Mouse (Mus musculus): ENCODE data around the gene Lrwd1. TPM values are rescaled to one million over a fixed set of nuclear protein-coding genes. Genes with fewer than 3 reads are reported as not detected.
"Not testable (repeated sequence)": the region's sequence is repeated elsewhere in the genome, so short reads cannot be mapped to it uniquely, and the experiment has no call there.

Gene Lrwd1
- total and polyA plus RNA-seq, 2 experiments, result 5.3 to 14.9 TPM

DNA sequence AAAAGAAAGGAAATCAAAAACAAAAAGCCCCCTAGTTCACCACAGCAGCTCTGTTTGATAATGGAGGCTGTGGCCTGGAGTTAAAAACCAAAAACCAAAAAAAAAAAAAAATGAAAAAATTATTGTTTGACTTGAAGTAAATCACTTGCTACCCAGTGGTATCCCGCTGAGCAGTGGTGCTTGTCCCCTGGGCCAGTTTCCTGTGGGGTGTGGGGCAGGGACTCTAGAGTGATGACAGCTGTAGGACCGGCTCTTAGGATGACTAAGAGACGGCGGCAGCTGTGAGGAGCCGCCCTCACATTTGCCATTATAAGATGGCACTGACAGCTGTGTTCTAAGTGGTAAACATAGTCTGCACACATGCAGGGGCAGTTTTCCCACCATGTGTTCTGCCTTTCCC lies 19.5 kb upstream of the Lrwd1 start:
- 95% methylated on average over 5 of the region's 5 CpGs for WGBS
- Histone ChIP-seq H3K4me1 (ENCODE audit: control insufficient read depth, insufficient read depth, low read length) (no peaks in the 10 kb centered on the region), H3K9ac (ENCODE audit: low read depth, low read length) (no peak overlapping the region), H3K36me3 (ENCODE audit: control insufficient read depth, insufficient read depth, low read length) (no peaks in the 10 kb centered on the region), H3K79me2 (ENCODE audit: control insufficient read depth, insufficient read depth, low read length) (no peaks in the 10 kb centered on the region), H3K27ac (replicated peaks; ENCODE audit: insufficient read depth, low read depth, low read length) (no peak overlapping the region), H3K4me3 (ENCODE audit: insufficient read depth, low read depth, low read length) (no peak overlapping the region), H3K27me3 (ENCODE audit: control insufficient read depth, insufficient read depth, low read length) (no peaks in the 10 kb centered on the region)
- DNase-seq (ENCODE audit: extremely low read depth, low read depth, low spot score), result no peak
- TF ChIP-seq CTCF (IDR thresholded peaks at IDR 0.05; ENCODE audit: low read depth, low read length), result no peak
- no peak for TF ChIP-seq POLR2A (IDR thresholded peaks at IDR 0.05; ENCODE audit: extremely low read depth, insufficient read depth, low read length)

DNA sequence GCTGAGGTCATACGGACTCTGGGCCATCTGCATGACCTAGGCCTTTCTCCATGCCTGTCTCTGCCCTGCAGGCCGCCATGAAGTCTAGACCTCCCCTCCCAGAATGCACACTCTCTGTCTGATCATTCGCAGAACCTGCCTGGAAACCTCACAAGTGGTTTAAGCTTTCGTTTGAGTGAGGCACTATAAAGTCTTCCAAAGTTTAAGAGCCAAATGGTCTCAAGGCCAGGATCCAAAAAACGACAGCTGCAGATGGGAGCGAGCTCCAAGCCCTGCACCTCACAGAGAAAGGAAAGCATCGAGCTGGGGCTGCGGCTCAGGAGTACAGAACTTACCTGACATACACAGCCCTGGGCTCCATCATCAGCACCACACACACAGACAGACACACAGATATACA lies 16.5 kb upstream of the Lrwd1 start:
- Histone ChIP-seq H3K9ac (ENCODE audit: low read depth, low read length) (no peak overlapping the region), H3K4me3 (ENCODE audit: insufficient read depth, low read depth, low read length) (no peak overlapping the region), H3K27ac (replicated peaks; ENCODE audit: insufficient read depth, low read depth, low read length) (no peak overlapping the region), H3K79me2 (ENCODE audit: control insufficient read depth, insufficient read depth, low read length) (no peaks in the 10 kb centered on the region), H3K4me1 (ENCODE audit: control insufficient read depth, insufficient read depth, low read length) (no peaks in the 10 kb centered on the region), H3K27me3 (ENCODE audit: control insufficient read depth, insufficient read depth, low read length) (no peaks in the 10 kb centered on the region), H3K36me3 (ENCODE audit: control insufficient read depth, insufficient read depth, low read length) (no peaks in the 10 kb centered on the region)
- TF ChIP-seq CTCF (IDR thresholded peaks at IDR 0.05; ENCODE audit: low read depth, low read length) (no peak), POLR2A (IDR thresholded peaks at IDR 0.05; ENCODE audit: extremely low read depth, insufficient read depth, low read length) (no peak)
- 84% methylated on average over 8 of the region's 8 CpGs for WGBS
- no peak for DNase-seq (ENCODE audit: extremely low read depth, low read depth, low spot score)

DNA sequence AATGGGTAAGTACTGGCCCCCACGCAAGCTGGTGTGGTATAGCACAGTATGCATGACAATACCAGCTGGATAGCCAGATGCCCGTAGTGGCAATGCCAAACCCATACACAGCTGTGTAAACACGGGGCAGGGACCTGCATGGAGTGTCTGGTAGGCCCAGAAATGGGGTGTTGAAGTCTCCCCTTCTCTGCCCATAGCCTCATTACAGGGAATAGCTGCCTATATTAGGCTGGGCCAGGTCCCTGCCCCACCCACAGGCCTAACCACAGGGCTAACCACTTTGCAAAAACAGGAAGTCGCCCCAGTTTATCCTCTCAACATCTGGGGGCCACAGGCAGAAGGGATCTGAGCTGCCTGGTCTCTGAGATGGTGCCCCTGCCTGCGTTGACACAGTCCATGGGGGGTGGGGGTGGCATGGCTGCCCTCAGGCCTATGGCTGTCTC lies 13.3 kb upstream of the Lrwd1 start:
- not testable (repeated sequence) for H3K27ac ChIP-seq (replicated peaks; ENCODE audit: insufficient read depth, low read depth, low read length)

DNA sequence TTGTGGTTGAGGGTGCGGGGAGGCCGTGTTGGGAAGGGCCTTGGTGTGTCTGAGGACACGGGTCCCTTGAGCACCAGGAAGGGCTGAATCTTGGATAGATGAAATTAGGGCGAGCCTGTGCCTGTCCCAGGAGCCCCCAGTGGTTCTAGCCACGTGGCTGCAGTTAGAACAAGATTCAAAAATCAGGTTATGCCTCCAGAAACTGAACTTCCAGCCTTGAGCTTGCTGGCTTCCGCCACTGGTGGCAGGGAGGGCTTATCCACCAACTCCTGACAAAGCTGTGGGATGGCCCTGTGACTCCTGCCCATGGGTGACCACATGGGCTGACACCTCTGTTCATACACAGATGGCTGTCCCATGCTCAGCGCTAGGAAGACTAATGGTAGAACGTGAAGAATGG lies 11.8 kb upstream of the Lrwd1 start:
- Histone ChIP-seq H3K9ac (ENCODE audit: low read depth, low read length) (no peak overlapping the region), H3K27ac (replicated peaks; ENCODE audit: insufficient read depth, low read depth, low read length) (no peak overlapping the region), H3K4me3 (ENCODE audit: insufficient read depth, low read depth, low read length) (no peak overlapping the region), H3K36me3 (ENCODE audit: control insufficient read depth, insufficient read depth, low read length) (no peaks in the 10 kb centered on the region), H3K27me3 (ENCODE audit: control insufficient read depth, insufficient read depth, low read length) (no peaks in the 10 kb centered on the region), H3K79me2 (ENCODE audit: control insufficient read depth, insufficient read depth, low read length) (no peaks in the 10 kb centered on the region), H3K4me1 (ENCODE audit: control insufficient read depth, insufficient read depth, low read length) (no peaks in the 10 kb centered on the region)
- DNase-seq (ENCODE audit: extremely low read depth, low read depth, low spot score), result no peak
- TF ChIP-seq POLR2A (IDR thresholded peaks at IDR 0.05; ENCODE audit: extremely low read depth, insufficient read depth, low read length) (no peak), CTCF (IDR thresholded peaks at IDR 0.05; ENCODE audit: low read depth, low read length) (no peak)
- WGBS, result 76% methylated on average over 8 of the region's 8 CpGs

More for the DNA sequence above, 13.3 kb upstream of the Lrwd1 start:
- H3K36me3 ChIP-seq (ENCODE audit: control insufficient read depth, insufficient read depth, low read length); H3K9ac ChIP-seq (ENCODE audit: low read depth, low read length); DNase-seq (ENCODE audit: extremely low read depth, low read depth, low spot score); H3K79me2 ChIP-seq (ENCODE audit: control insufficient read depth, insufficient read depth, low read length); H3K4me1 ChIP-seq (ENCODE audit: control insufficient read depth, insufficient read depth, low read length); H3K27me3 ChIP-seq (ENCODE audit: control insufficient read depth, insufficient read depth, low read length); H3K4me3 ChIP-seq (ENCODE audit: insufficient read depth, low read depth, low read length): not testable (repeated sequence)
- WGBS, result 71% methylated on average over 5 of the region's 5 CpGs

DNA sequence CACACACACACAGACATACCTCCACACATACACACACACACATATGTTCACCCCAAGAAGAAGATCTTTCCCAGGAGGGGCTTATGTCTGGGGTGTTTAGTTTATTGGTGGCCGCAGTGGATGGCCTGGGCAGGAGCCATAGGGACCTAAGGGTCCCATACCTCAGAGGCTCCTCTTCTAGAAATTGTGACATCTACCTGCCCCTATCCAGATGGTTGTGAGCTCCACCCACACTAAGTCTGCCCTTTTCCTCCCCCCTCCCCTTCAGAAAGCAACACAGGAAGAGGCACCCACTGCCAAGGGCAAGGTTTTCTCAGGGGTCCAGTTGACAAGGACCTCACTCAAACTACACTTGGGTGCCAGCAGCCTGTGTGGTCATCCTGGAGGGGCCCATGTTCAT lies 11.1 kb upstream of the Lrwd1 start:
- Histone ChIP-seq H3K4me1 (ENCODE audit: control insufficient read depth, insufficient read depth, low read length) (no peaks in the 10 kb centered on the region), H3K27ac (replicated peaks; ENCODE audit: insufficient read depth, low read depth, low read length) (no peak overlapping the region), H3K9ac (ENCODE audit: low read depth, low read length) (no peak overlapping the region), H3K36me3 (ENCODE audit: control insufficient read depth, insufficient read depth, low read length) (no peaks in the 10 kb centered on the region), H3K4me3 (ENCODE audit: insufficient read depth, low read depth, low read length) (no peak overlapping the region), H3K79me2 (ENCODE audit: control insufficient read depth, insufficient read depth, low read length) (no peaks in the 10 kb centered on the region), H3K27me3 (ENCODE audit: control insufficient read depth, insufficient read depth, low read length) (no peaks in the 10 kb centered on the region)
- WGBS, result 100% methylated on average over 1 of the region's 1 CpGs
- no peak for TF ChIP-seq CTCF (IDR thresholded peaks at IDR 0.05; ENCODE audit: low read depth, low read length)
- TF ChIP-seq POLR2A (IDR thresholded peaks at IDR 0.05; ENCODE audit: extremely low read depth, insufficient read depth, low read length), result no peak
- no peak for DNase-seq (ENCODE audit: extremely low read depth, low read depth, low spot score)

DNA sequence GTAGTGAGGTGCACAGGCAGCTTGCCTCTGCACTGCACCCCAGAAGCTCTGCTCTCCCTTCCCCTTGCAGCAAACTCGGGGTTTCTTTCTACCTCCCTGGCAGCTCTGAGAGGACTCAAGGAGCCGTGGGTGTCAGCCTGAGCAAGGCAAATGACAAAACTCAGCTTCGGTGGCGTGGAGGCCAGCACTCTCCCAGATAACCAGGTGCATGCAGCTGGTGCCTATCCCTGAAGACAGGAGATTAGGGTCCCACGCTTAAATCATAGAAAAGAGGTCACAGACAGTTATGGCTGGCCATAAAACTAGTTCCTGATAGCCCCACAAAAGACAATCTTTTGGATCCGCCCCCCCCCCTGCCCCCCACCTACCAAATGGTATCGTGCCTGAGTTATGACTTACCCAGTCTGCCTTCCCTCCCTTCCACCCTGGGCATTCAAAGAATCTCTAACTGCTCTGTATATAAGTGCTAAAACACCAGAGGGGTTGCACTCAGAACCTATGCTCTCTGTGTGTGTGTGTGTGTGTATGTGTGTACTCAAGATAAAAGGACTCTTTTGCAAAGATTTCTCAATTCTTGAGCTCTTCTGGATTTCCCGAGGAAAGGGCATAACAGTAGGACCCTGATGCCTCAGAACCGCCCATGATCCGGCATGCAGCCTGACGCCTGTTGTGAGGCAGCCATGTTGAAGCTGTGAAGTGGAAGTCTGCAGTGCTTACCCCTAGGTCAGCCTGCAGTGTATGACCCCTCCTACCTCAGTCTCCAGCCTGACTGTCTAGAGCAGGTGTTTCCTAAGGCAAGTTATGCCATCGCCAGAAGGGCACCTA lies 8.9 kb upstream of the Lrwd1 start:
- Histone ChIP-seq H3K9ac (ENCODE audit: low read depth, low read length) (no peak overlapping the region), H3K79me2 (ENCODE audit: control insufficient read depth, insufficient read depth, low read length) (no peaks in the 10 kb centered on the region), H3K27ac (replicated peaks; ENCODE audit: insufficient read depth, low read depth, low read length) (no peak overlapping the region), H3K4me1 (ENCODE audit: control insufficient read depth, insufficient read depth, low read length) (no peaks in the 10 kb centered on the region), H3K4me3 (ENCODE audit: insufficient read depth, low read depth, low read length) (no peak overlapping the region), H3K36me3 (ENCODE audit: control insufficient read depth, insufficient read depth, low read length) (peaks cover 5% of the 10 kb centered on the region; the same call in 1 of the 2 replicates), H3K27me3 (ENCODE audit: control insufficient read depth, insufficient read depth, low read length) (no peaks in the 10 kb centered on the region)
- WGBS, result 68% methylated on average over 12 of the region's 12 CpGs
- no peak for DNase-seq (ENCODE audit: extremely low read depth, low read depth, low spot score)
- TF ChIP-seq POLR2A (IDR thresholded peaks at IDR 0.05; ENCODE audit: extremely low read depth, insufficient read depth, low read length) (no peak), CTCF (IDR thresholded peaks at IDR 0.05; ENCODE audit: low read depth, low read length) (no peak)

Data from liver, adult 2 months (tissue).